Comparison of ENCODE assay signal across 9 mouse cellular contexts in the genomic region with DNA sequence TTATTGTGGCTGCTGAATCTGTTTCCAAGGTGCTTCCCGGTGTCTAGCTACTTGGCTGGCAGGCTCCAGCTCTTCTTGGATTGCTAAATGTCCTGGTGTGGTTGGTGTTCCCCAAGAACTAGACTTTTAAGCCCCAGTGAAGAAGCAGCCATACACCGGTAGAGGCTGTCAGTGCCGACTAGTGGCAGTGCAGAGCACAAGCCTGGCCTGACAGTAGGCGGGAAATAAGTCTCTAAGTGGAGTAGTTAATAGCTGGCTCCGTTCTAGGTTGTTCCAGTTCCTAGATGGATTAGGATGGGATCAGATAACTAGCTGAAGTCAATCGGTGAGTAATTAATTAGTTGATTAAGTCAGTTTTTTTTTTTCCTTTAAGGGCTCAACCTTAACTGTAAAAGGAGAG. TPM values are rescaled to one million over a fixed set of nuclear protein-coding genes. Genes with fewer than 3 reads are reported as not detected.
DNase-seq lines count a peak whose midpoint lies in the region; ATAC-seq and TF ChIP-seq lines count a peak whose summit lies in the region.
"Had no signal": no experiment of that assay in that cellular context is flagged by ENCODE, and none has a peak within 500 bp of the region (broad histone marks: within the 10 kb centered on the region; RNA-seq: fewer than 3 reads in every experiment).

No protein-coding gene starts in this region.

- peak; percentile 45 for ATAC-seq in common myeloid progenitor, adult 5-6 weeks (replicated peaks; ENCODE audit: low read depth, poor library complexity, severe bottlenecking)
- ATAC-seq in liver, embryonic 15.5 days (ENCODE audit: insufficient read depth): no peak

- H3K4me2 ChIP-seq in liver, embryonic 15.5 days: peak overlapping the region; percentile 16; the same call in 1 of the 2 replicates

- H3K9ac ChIP-seq in liver, embryonic 15.5 days: no peak overlapping the region

- no peaks in the 10 kb centered on the region for H3K9me3 ChIP-seq in liver, embryonic 15.5 days (replicated peaks)

- H3K4me1 ChIP-seq in spleen, adult 2 months (ENCODE audit: control insufficient read depth, insufficient read depth, insufficient read length): peaks cover 10% of the 10 kb centered on the region; the same call in 1 of the 2 replicates
- H3K4me1 ChIP-seq in liver, embryonic 15.5 days (replicated peaks): peaks cover 47% of the 10 kb centered on the region
- H3K4me1 ChIP-seq in thymus, adult 2 months (replicated peaks; ENCODE audit: control insufficient read depth, insufficient read depth, low read length): peaks cover 24% of the 10 kb centered on the region

- peak overlapping the region; percentile 2 for H3K4me3 ChIP-seq in gastrocnemius, adult 2 months
- no peak overlapping the region for H3K4me3 ChIP-seq in spleen, adult 2 months (ENCODE audit: extremely low read depth, insufficient read depth, insufficient read length)
- no peak overlapping the region for H3K4me3 ChIP-seq in liver, embryonic 15.5 days (replicated peaks)
- H3K4me3 ChIP-seq in thymus, adult 2 months (ENCODE audit: control insufficient read depth, insufficient read depth, low read length): no peak overlapping the region
- H3K4me3 ChIP-seq: myocyte had no signal

- TF ChIP-seq POLR2A in spleen, adult 2 months (IDR thresholded peaks at IDR 0.05; ENCODE audit: low read depth, low read length): no peak
- TF ChIP-seq POLR2A in thymus, adult 2 months (IDR thresholded peaks at IDR 0.05; ENCODE audit: control insufficient read depth, extremely low read depth, insufficient read depth, low read length, poor library complexity): no peak

- H3K27ac ChIP-seq in gastrocnemius, adult 2 months: peak overlapping the region; percentile 44; the same call in 1 of the 2 replicates
- H3K27ac ChIP-seq in spleen, adult 2 months (ENCODE audit: insufficient read depth, low read length): no peak overlapping the region
- no peak overlapping the region for H3K27ac ChIP-seq in liver, embryonic 15.5 days (replicated peaks)
- H3K27ac ChIP-seq in thymus, adult 2 months (ENCODE audit: control insufficient read depth, insufficient read depth, low read length): no peak overlapping the region

- H3K36me3 ChIP-seq in spleen, adult 2 months (ENCODE audit: control insufficient read depth, insufficient read depth, low read length): peaks cover 2% of the 10 kb centered on the region; the same call in 1 of the 2 replicates
- peaks cover 26% of the 10 kb centered on the region for H3K36me3 ChIP-seq in liver, embryonic 15.5 days (replicated peaks)
- H3K36me3 ChIP-seq in thymus, adult 2 months (ENCODE audit: control insufficient read depth, insufficient read depth, low read length): peaks cover 13% of the 10 kb centered on the region

- peak; percentile 59 for DNase-seq in gastrocnemius, adult 2 months
- no peak for DNase-seq in gastrocnemius, adult 8-10 months (ENCODE audit: low spot score in 2 of 2)
- DNase-seq in spleen, adult 2 months (ENCODE audit: low read depth in 1 of 2, low spot score in 2 of 2): peak in 1 of 2 experiments; percentile 36
- DNase-seq in spleen, postnatal 4 days (ENCODE audit: low spot score in 2 of 2): no peak
- DNase-seq in thymus, adult 2 months: peak; percentile 52
- DNase-seq in Muller cell, postnatal 12 days (ENCODE audit: inconsistent ontology term): no peak

- intact Hi-C loops in gastrocnemius, adult 2 months (cut with DNase I): no loop called here

- peak; percentile 70 for TF ChIP-seq CTCF in gastrocnemius, adult 2 months (IDR thresholded peaks at IDR 0.05)
- peak; percentile 49; the same call in 1 of the 2 replicates for TF ChIP-seq CTCF in spleen, adult 2 months (IDR thresholded peaks at IDR 0.05; ENCODE audit: extremely low read depth, insufficient read depth, insufficient read length, insufficient replicate concordance)
- TF ChIP-seq CTCF in thymus, adult 2 months (IDR thresholded peaks at IDR 0.05; ENCODE audit: borderline replicate concordance, control insufficient read depth, extremely low read depth, insufficient read depth, low read length, poor library complexity): peak; percentile 66; the same call in 1 of the 2 replicates

- H3K27me3 ChIP-seq in spleen, adult 2 months (ENCODE audit: control insufficient read depth, insufficient read depth, low read length): no peaks in the 10 kb centered on the region
- no peaks in the 10 kb centered on the region for H3K27me3 ChIP-seq in liver, embryonic 15.5 days
- no peaks in the 10 kb centered on the region for H3K27me3 ChIP-seq in thymus, adult 2 months (ENCODE audit: control insufficient read depth, insufficient read depth, low read length)

- 34% methylated on average over 6 of the region's 6 CpGs for WGBS in spleen, adult 2 months
- 59% methylated on average over 6 of the region's 6 CpGs for WGBS in liver, embryonic 15.5 days (ENCODE audit: insufficient replicate concordance)
- 37% methylated on average over 6 of the region's 6 CpGs for WGBS in thymus, adult 2 months

RNA-seq across cellular contexts. Expression of a gene that starts 3.9 kb away (rescaled TPM):
- 1 to 10 TPM; 4.9 to 7.1 TPM for total RNA-seq in gastrocnemius, adult 2 months (2021)
- total RNA-seq in gastrocnemius, adult 8-10 months (2022): 1 to 10 TPM; 4.5 to 6.0 (median 5.2) TPM
- 10.3 and 10.9 TPM in 2 replicates for polyA plus RNA-seq in spleen, adult 2 months (2012; rRNA removed)
- total RNA-seq in common myeloid progenitor, adult 5-6 weeks (2017): 14.9 and 17.2 TPM in 2 replicates
- polyA plus RNA-seq in liver, embryonic 15.5 days (2015; fragmentation: Nextera tagmentation; extraction: Ambion mirVana): 3.8 and 4.0 TPM in 2 replicates
- 32.8 and 37.9 TPM in 2 replicates for polyA plus RNA-seq in thymus, adult 2 months (2012; rRNA removed)

RNA-seq across cellular contexts. Expression of a gene that starts 40.3 kb away (rescaled TPM):
- total RNA-seq in gastrocnemius, adult 2 months (2021): 10 to 100 TPM; 31.8 to 55.6 TPM
- total RNA-seq in gastrocnemius, adult 8-10 months (2022): 10 to 100 TPM; 26.1 to 35.1 (median 30.8) TPM
- 19.0 and 20.4 TPM in 2 replicates for polyA plus RNA-seq in spleen, adult 2 months (2012; rRNA removed)
- total RNA-seq in common myeloid progenitor, adult 5-6 weeks (2017): 34.6 and 41.6 TPM in 2 replicates
- 17.2 and 19.0 TPM in 2 replicates for polyA plus RNA-seq in liver, embryonic 15.5 days (2015; fragmentation: Nextera tagmentation; extraction: Ambion mirVana)
- polyA plus RNA-seq in thymus, adult 2 months (2012; rRNA removed): 32.2 and 43.6 TPM in 2 replicates

RNA-seq across cellular contexts. Expression of a gene that starts 40.4 kb away (rescaled TPM):
- total RNA-seq in gastrocnemius, adult 2 months (2021): 10 to 100 TPM; 15.5 to 15.6 TPM
- total RNA-seq in gastrocnemius, adult 8-10 months (2022): 10 to 100 TPM; 14.1 to 16.1 (median 15.7) TPM
- 7.5 and 8.4 TPM in 2 replicates for polyA plus RNA-seq in spleen, adult 2 months (2012; rRNA removed)
- total RNA-seq in common myeloid progenitor, adult 5-6 weeks (2017): 25.6 and 28.2 TPM in 2 replicates
- 12.5 and 12.6 TPM in 2 replicates for polyA plus RNA-seq in liver, embryonic 15.5 days (2015; fragmentation: Nextera tagmentation; extraction: Ambion mirVana)
- polyA plus RNA-seq in thymus, adult 2 months (2012; rRNA removed): 22.1 and 23.1 TPM in 2 replicates

Comparison
In these comparisons a context has a peak if more than half of its experiments do, and no peak if none do; other contexts are left out.
1. DNase-seq: peak in gastrocnemius, adult 2 months (single experiment) and thymus, adult 2 months (single experiment); none in gastrocnemius, adult 8-10 months (0 of 2), spleen, postnatal 4 days (0 of 2) and Muller cell, postnatal 12 days (single experiment).
2. Peak in every context shown above with its lines, with median percentiles within 50 percentile points of each other: CTCF ChIP-seq.